Mouse (Mus musculus) embryo, embryonic 10.5 days (tissue): ENCODE results near the gene Zfp451.
A peak's percentile ranks its signal among the peaks of the same experiment; 100 is the strongest.
"Not testable (repeated sequence)": the region's sequence is repeated elsewhere in the genome, so short reads cannot be mapped to it uniquely, and the experiment has no call there.

ENCODE experiments used
- DNase-seq: peaks from one replicate; pipeline ENCODE4 v3.0.0-alpha.2; 2015; ENCODE audit warnings: low spot score

The Zfp451 gene

GRCm38 (mm10) chr1:33757491-33758041, 56.8 kb downstream of the Zfp451 start, which contains the start of gene Bag2:
Bag2 (minus strand) TSS chr1:33757795.
- DNase-seq, result peak; percentile 66

- peak; percentile 57 for DNase-seq
These were observed 57.4 kb downstream of the Zfp451 start for GRCm38 (mm10) chr1:33757033-33757413.

- DNase-seq, result peak; percentile 46
These were observed 58.0 kb downstream of the Zfp451 start for GRCm38 (mm10) chr1:33756258-33757032.

GRCm38 (mm10) chr1:33755799-33756198, 58.6 kb downstream of the Zfp451 start:
- no peak for DNase-seq

GRCm38 (mm10) chr1:33754965-33755735, 59.2 kb downstream of the Zfp451 start:
- no peak for DNase-seq

- DNase-seq, result no peak
These were observed 60.3 kb downstream of the Zfp451 start for GRCm38 (mm10) chr1:33754089-33754488.

- DNase-seq, result no peak
These were observed 63.1 kb downstream of the Zfp451 start for GRCm38 (mm10) chr1:33751283-33751682.

GRCm38 (mm10) chr1:33749709-33750108, 64.7 kb downstream of the Zfp451 start:
- DNase-seq, result not testable (repeated sequence)

- no peak for DNase-seq
These were observed 65.3 kb downstream of the Zfp451 start for GRCm38 (mm10) chr1:33749109-33749508.

- no peak for DNase-seq
These were observed 68.5 kb downstream of the Zfp451 start for GRCm38 (mm10) chr1:33745901-33746300.

GRCm38 (mm10) chr1:33744815-33745214, 69.6 kb downstream of the Zfp451 start:
- DNase-seq, result not testable (repeated sequence)

- peak; percentile 40 for DNase-seq
These were observed 71.5 kb downstream of the Zfp451 start for GRCm38 (mm10) chr1:33742903-33743302.

- DNase-seq, result peak; percentile 89
These were observed 75.1 kb downstream of the Zfp451 start for GRCm38 (mm10) chr1:33739302-33739701.

- no peak for DNase-seq
These were observed 75.6 kb downstream of the Zfp451 start for GRCm38 (mm10) chr1:33738681-33739278.

GRCm38 (mm10) chr1:33738281-33738680, 76.1 kb downstream of the Zfp451 start:
- no peak for DNase-seq

GRCm38 (mm10) chr1:33734001-33734685, 80.3 kb downstream of the Zfp451 start:
- no peak for DNase-seq

- DNase-seq, result no peak
These were observed 81.4 kb downstream of the Zfp451 start for GRCm38 (mm10) chr1:33733044-33733443.

- DNase-seq, result no peak
These were observed 89.3 kb downstream of the Zfp451 start for GRCm38 (mm10) chr1:33725086-33725485.

GRCm38 (mm10) chr1:33724516-33724915, 89.9 kb downstream of the Zfp451 start:
- no peak for DNase-seq

GRCm38 (mm10) chr1:33721020-33721419, 93.4 kb downstream of the Zfp451 start:
- DNase-seq, result no peak

GRCm38 (mm10) chr1:33720231-33720630, 94.2 kb downstream of the Zfp451 start:
- peak; percentile 58 for DNase-seq

- peak; percentile 88 for DNase-seq
These were observed 94.6 kb downstream of the Zfp451 start, which contains the start of gene Rab23 for GRCm38 (mm10) chr1:33719733-33720225. Rab23 (plus strand) TSS chr1:33719887.
